In genomic region chr11:115903384-115904230, GRCm38 (mm10) we compare ENCODE assay signal across 8 mouse cellular contexts. TPM values are rescaled to one million over a fixed set of nuclear protein-coding genes. Genes with fewer than 3 reads are reported as not detected.
DNase-seq lines count a peak whose midpoint lies in the region; ATAC-seq and TF ChIP-seq lines count a peak whose summit lies in the region.

No protein-coding gene starts in this region.

- H3K9ac ChIP-seq in midbrain, postnatal 0 days (replicated peaks; ENCODE audit: low read length, poor library complexity, severe bottlenecking), result no peak overlapping the region

- 36% methylated on average over 11 of the region's 11 CpGs for WGBS in kidney, adult 2 months
- 75% methylated on average over 11 of the region's 11 CpGs for WGBS in midbrain, postnatal 0 days

- no peaks in the 10 kb centered on the region for H3K36me3 ChIP-seq in kidney, adult 2 months (ENCODE audit: control insufficient read depth, insufficient read depth, low read length)
- no peaks in the 10 kb centered on the region for H3K36me3 ChIP-seq in midbrain, postnatal 0 days (ENCODE audit: insufficient read depth, low read length)

- no peak for TF ChIP-seq POLR2A in kidney, adult 2 months (IDR thresholded peaks at IDR 0.05; ENCODE audit: low read depth, low read length)

- peak; percentile 30 for DNase-seq in kidney, adult 2 months
- no peak for DNase-seq in kidney, adult 8-10 months
- peak; percentile 49 for DNase-seq in kidney, postnatal 10 days
- no peak for DNase-seq in midbrain, postnatal 0 days (ENCODE audit: low spot score)
- no peak for DNase-seq in adrenal gland, adult 18-20 months (ENCODE audit: low spot score in 2 of 2)
- DNase-seq in gastrocnemius, postnatal 25 days, result no peak

- TF ChIP-seq CTCF in kidney, adult 2 months (conservative IDR thresholded peaks at IDR 0.05; ENCODE audit: insufficient read depth, insufficient read length, low read depth, low read length), result no peak
- TF ChIP-seq CTCF in midbrain, postnatal 0 days (IDR thresholded peaks at IDR 0.05), result no peak

- peaks cover 64% of the 10 kb centered on the region for H3K4me1 ChIP-seq in kidney, adult 2 months (ENCODE audit: control insufficient read depth, insufficient read depth, low read length)
- no peaks in the 10 kb centered on the region for H3K4me1 ChIP-seq in midbrain, postnatal 0 days (ENCODE audit: insufficient read depth, low read length)

- no peaks in the 10 kb centered on the region for H3K9me3 ChIP-seq in midbrain, postnatal 0 days (ENCODE audit: low read length)

- H3K27me3 ChIP-seq in kidney, adult 2 months (replicated peaks; ENCODE audit: control insufficient read depth, insufficient read depth, low read length), result no peaks in the 10 kb centered on the region
- H3K27me3 ChIP-seq in midbrain, postnatal 0 days (ENCODE audit: insufficient read depth, low read length), result no peaks in the 10 kb centered on the region

- peak; percentile 63 for ATAC-seq in erythroblast, adult 5-6 weeks (replicated peaks; ENCODE audit: low FRiP score, poor library complexity, severe bottlenecking)
- peak; percentile 51 for ATAC-seq in megakaryocyte-erythroid progenitor cell, adult 5-6 weeks (replicated peaks; ENCODE audit: low FRiP score, low TSS enrichment, poor library complexity, severe bottlenecking)
- no peak for ATAC-seq in midbrain, postnatal 0 days (ENCODE audit: low FRiP score)

- H3K27ac ChIP-seq in kidney, adult 2 months (ENCODE audit: insufficient read depth, low read depth, low read length), result peak overlapping the region; percentile 87
- no peak overlapping the region for H3K27ac ChIP-seq in midbrain, postnatal 0 days (ENCODE audit: low read depth, low read length)

- H3K4me3 ChIP-seq in kidney, adult 2 months (ENCODE audit: insufficient read depth, low read depth, low read length), result no peak overlapping the region
- no peak overlapping the region for H3K4me3 ChIP-seq in midbrain, postnatal 0 days (ENCODE audit: low read depth, low read length)

- H3K4me2 ChIP-seq in midbrain, postnatal 0 days (ENCODE audit: low read depth, low read length, poor library complexity, severe bottlenecking), result no peak overlapping the region

RNA-seq across cellular contexts. Expression of gene Smim5, which starts 3.8 kb away (rescaled TPM):
- polyA plus RNA-seq in kidney, adult 2 months (2012; rRNA removed), result 26.1 and 26.7 TPM in 2 replicates
- 14.2 and 17.9 TPM in 2 replicates for total RNA-seq in erythroblast, adult 5-6 weeks (2015; ENCODE audit: low replicate concordance)
- 17.1 and 19.2 TPM in 2 replicates for total RNA-seq in erythroblast, adult 5-6 weeks (2017; ENCODE audit: low replicate concordance)
- 40.3 and 83.8 TPM in 2 replicates for total RNA-seq in megakaryocyte-erythroid progenitor cell, adult 5-6 weeks (2014; fragmentation: Nextera tagmentation)
- total RNA-seq in megakaryocyte-erythroid progenitor cell, adult 5-6 weeks (2017), result 24.6 and 29.4 TPM in 2 replicates
- total RNA-seq in midbrain, postnatal 0 days (2014; rRNA removed), result not detected in 2 replicates
- polyA plus RNA-seq in midbrain, postnatal 0 days (2015; fragmentation: Nextera tagmentation; extraction: Ambion mirVana), result 1.3 and 1.5 TPM in 2 replicates
- total RNA-seq in adrenal gland, adult 18-20 months (2021), result under 1 TPM in 1 of 2 experiments, not detected in 1; 0.74 TPM
- total RNA-seq in gastrocnemius, postnatal 25 days (2021), result 1 to 10 TPM in 1 of 2 experiments, under 1 TPM in 1; 0.51 to 1.9 TPM

RNA-seq across cellular contexts. Expression of gene Smim6, which starts 8.2 kb away (rescaled TPM):
- 5.0 and 5.7 TPM in 2 replicates for polyA plus RNA-seq in kidney, adult 2 months (2012; rRNA removed)
- 7.5 and 7.9 TPM in 2 replicates for total RNA-seq in erythroblast, adult 5-6 weeks (2015; ENCODE audit: low replicate concordance)
- total RNA-seq in erythroblast, adult 5-6 weeks (2017; ENCODE audit: low replicate concordance), result 0.26 and 1.5 TPM in 2 replicates
- 2.0 and 5.2 TPM in 2 replicates for total RNA-seq in megakaryocyte-erythroid progenitor cell, adult 5-6 weeks (2014; fragmentation: Nextera tagmentation)
- not detected in 2 replicates for total RNA-seq in megakaryocyte-erythroid progenitor cell, adult 5-6 weeks (2017)
- total RNA-seq in midbrain, postnatal 0 days (2014; rRNA removed), result not detected in 2 replicates
- 0.26 TPM in 1 of 2 replicates, not detected in the other for polyA plus RNA-seq in midbrain, postnatal 0 days (2015; fragmentation: Nextera tagmentation; extraction: Ambion mirVana)
- total RNA-seq in adrenal gland, adult 18-20 months (2021), result not detected
- total RNA-seq in gastrocnemius, postnatal 25 days (2021), result not detected

RNA-seq across cellular contexts. Expression of gene Sap30bp, which starts 29.5 kb away (rescaled TPM):
- 20.5 and 24.1 TPM in 2 replicates for polyA plus RNA-seq in kidney, adult 2 months (2012; rRNA removed)
- 3.6 and 6.3 TPM in 2 replicates for total RNA-seq in erythroblast, adult 5-6 weeks (2015; ENCODE audit: low replicate concordance)
- total RNA-seq in erythroblast, adult 5-6 weeks (2017; ENCODE audit: low replicate concordance), result 75.6 and 96.5 TPM in 2 replicates
- total RNA-seq in megakaryocyte-erythroid progenitor cell, adult 5-6 weeks (2014; fragmentation: Nextera tagmentation), result 20.8 and 33.2 TPM in 2 replicates
- 251 and 314 TPM in 2 replicates for total RNA-seq in megakaryocyte-erythroid progenitor cell, adult 5-6 weeks (2017)
- total RNA-seq in midbrain, postnatal 0 days (2014; rRNA removed), result 44.3 and 46.4 TPM in 2 replicates
- 43.3 and 54.3 TPM in 2 replicates for polyA plus RNA-seq in midbrain, postnatal 0 days (2015; fragmentation: Nextera tagmentation; extraction: Ambion mirVana)
- 10 to 100 TPM; 37.3 to 47.6 TPM for total RNA-seq in adrenal gland, adult 18-20 months (2021)
- total RNA-seq in gastrocnemius, postnatal 25 days (2021), result 10 to 100 TPM in 1 of 2 experiments, 1 to 10 TPM in 1; 9.4 to 14.5 TPM

RNA-seq across cellular contexts. Expression of gene Recql5, which starts 29.7 kb away (rescaled TPM):
- 16.9 and 18.8 TPM in 2 replicates for polyA plus RNA-seq in kidney, adult 2 months (2012; rRNA removed)
- 6.3 and 8.3 TPM in 2 replicates for total RNA-seq in erythroblast, adult 5-6 weeks (2015; ENCODE audit: low replicate concordance)
- 15.3 and 31.6 TPM in 2 replicates for total RNA-seq in erythroblast, adult 5-6 weeks (2017; ENCODE audit: low replicate concordance)
- total RNA-seq in megakaryocyte-erythroid progenitor cell, adult 5-6 weeks (2014; fragmentation: Nextera tagmentation), result 19.7 and 22.7 TPM in 2 replicates
- total RNA-seq in megakaryocyte-erythroid progenitor cell, adult 5-6 weeks (2017), result 17.0 and 21.0 TPM in 2 replicates
- total RNA-seq in midbrain, postnatal 0 days (2014; rRNA removed), result 18.9 and 20.4 TPM in 2 replicates
- 8.0 and 10.5 TPM in 2 replicates for polyA plus RNA-seq in midbrain, postnatal 0 days (2015; fragmentation: Nextera tagmentation; extraction: Ambion mirVana)
- 10 to 100 TPM; 17.1 to 27.1 TPM for total RNA-seq in adrenal gland, adult 18-20 months (2021)
- total RNA-seq in gastrocnemius, postnatal 25 days (2021), result 1 to 10 TPM; 4.9 to 6.8 TPM

RNA-seq across cellular contexts. Expression of gene Myo15b, which starts 45.4 kb away (rescaled TPM):
- 104 and 132 TPM in 2 replicates for polyA plus RNA-seq in kidney, adult 2 months (2012; rRNA removed)
- total RNA-seq in erythroblast, adult 5-6 weeks (2015; ENCODE audit: low replicate concordance), result not detected in 2 replicates
- total RNA-seq in erythroblast, adult 5-6 weeks (2017; ENCODE audit: low replicate concordance), result not detected in 2 replicates
- 0.11 TPM in 1 of 2 replicates, not detected in the other for total RNA-seq in megakaryocyte-erythroid progenitor cell, adult 5-6 weeks (2014; fragmentation: Nextera tagmentation)
- 0.69 TPM in 1 of 2 replicates, not detected in the other for total RNA-seq in megakaryocyte-erythroid progenitor cell, adult 5-6 weeks (2017)
- not detected in 2 replicates for total RNA-seq in midbrain, postnatal 0 days (2014; rRNA removed)
- polyA plus RNA-seq in midbrain, postnatal 0 days (2015; fragmentation: Nextera tagmentation; extraction: Ambion mirVana), result 0.09 and 0.29 TPM in 2 replicates
- total RNA-seq in adrenal gland, adult 18-20 months (2021), result not detected
- not detected for total RNA-seq in gastrocnemius, postnatal 25 days (2021)

Comparison
In these comparisons a context has a peak if more than half of its experiments do, and no peak if none do; other contexts are left out.
1. DNase-seq: peak in kidney, adult 2 months (single experiment) and kidney, postnatal 10 days (single experiment); none in kidney, adult 8-10 months (0 of 2), midbrain, postnatal 0 days (single experiment), adrenal gland, adult 18-20 months (0 of 2) and gastrocnemius, postnatal 25 days (single experiment).
2. RNA of gene Smim5, which starts 3.8 kb away (total RNA-seq): 24.6 to 83.8 TPM in megakaryocyte-erythroid progenitor cell, adult 5-6 weeks and 14.2 to 19.2 TPM in erythroblast, adult 5-6 weeks; 0.51 to 1.9 TPM in gastrocnemius, postnatal 25 days, 0.74 TPM in adrenal gland, adult 18-20 months and not detected in midbrain, postnatal 0 days; every median in the first group is over 4 times any median in the second.